Mouse (Mus musculus) MEL-GATA-1-ER (cell line): ENCODE data around the gene Cep95.

Source experiments
- DNase-seq: peaks from one replicate; pipeline ENCODE4 v3.0.0-alpha.2; 2012; ENCODE audit warnings: low read depth; ENCODE audit errors: extremely low read depth

The Cep95 gene

DNA sequence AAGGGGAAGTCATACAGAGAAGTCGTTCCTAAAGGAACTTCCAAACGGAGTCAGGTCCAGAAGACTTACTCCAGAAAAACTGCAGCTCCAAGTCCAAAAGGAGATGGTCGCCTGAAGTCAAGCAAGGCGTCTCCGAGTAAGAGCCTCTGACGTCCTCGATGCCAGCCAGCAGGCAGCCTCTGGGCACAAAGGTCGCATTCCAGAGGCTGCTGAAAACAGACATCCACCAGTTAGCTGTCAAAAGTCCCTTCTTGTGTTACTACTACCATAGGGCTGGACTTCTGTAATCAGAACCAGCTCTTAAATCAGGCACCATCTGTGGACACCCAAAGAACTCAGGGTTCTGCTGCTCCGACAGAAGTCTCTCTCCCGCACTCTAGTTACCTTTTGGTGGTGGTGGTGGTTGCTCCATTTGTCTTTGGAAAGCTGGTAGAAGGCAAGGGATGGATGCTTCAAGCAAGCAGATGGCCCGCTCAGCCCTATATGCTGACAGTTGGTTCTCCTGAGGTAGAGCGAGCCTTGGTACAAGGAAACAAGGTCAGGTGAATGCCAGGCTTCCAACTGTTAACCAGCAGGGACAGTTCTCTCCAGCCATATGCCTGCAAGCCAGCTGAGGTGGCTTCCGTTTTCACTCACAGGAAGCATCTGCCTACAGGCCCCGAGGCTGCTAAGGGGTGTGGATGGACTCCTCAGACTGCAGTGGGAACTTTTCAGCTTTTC is 25.7 kb downstream of the Cep95 start:
- DNase-seq, result no peak

DNA sequence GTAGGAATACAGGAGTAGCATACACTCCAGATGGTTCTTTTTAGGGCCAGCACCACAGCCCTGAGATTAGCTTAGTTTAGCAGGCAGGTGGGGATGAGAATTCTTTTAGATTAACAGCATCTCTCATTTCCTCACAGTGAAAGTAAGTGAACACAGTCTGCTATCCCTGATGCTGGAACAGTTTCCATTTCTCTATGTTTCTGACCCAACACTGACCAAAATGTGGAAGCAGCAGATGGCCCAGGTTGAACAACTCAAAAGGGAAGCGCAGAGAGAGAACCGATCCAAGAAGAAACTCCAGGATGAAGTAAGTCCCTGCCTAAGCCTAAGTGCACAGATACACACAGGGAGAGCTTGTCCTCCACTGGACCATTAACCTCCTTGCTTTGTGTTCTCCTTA is 26.3 kb downstream of the Cep95 start:
- DNase-seq, result no peak

DNA sequence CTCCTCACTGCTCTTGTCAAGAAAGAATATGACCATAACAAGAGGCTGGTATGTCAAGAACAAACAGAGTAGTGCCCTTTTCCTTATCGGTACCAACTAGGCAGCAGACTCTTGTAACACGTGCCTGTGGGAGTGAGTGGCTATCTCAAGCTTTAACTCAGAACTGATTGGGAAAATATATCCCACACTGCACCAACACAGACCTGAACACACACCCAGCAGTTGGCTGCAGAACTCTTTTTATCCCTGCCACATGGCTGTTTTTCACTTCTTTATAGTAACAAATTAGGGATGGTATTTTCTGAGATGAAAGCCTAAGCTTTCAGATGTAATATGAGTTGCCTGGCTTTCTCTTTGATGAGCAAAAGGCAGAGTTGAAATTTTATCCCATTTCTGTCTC is 26.7 kb downstream of the Cep95 start:
- DNase-seq, result no peak

DNA sequence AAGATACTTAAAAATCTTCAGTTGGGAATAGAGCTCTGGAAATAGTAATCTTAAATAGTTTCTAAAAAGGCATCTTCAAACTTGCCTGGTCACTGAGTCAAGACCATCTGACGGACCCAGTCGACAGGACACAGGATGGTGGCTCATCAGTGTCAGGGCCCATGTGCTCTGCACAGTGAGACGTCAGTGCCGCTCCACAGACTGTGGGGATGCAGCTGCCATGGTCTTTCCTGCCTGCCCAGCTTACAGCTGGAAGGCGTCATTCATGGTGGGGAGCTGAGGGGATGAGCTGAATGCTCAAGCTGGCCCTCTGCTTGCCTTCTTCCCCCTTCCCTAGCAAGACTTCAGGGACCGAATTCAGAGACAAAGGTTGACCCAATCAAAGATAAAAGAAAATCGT is 27.3 kb downstream of the Cep95 start:
- DNase-seq, result no peak

DNA sequence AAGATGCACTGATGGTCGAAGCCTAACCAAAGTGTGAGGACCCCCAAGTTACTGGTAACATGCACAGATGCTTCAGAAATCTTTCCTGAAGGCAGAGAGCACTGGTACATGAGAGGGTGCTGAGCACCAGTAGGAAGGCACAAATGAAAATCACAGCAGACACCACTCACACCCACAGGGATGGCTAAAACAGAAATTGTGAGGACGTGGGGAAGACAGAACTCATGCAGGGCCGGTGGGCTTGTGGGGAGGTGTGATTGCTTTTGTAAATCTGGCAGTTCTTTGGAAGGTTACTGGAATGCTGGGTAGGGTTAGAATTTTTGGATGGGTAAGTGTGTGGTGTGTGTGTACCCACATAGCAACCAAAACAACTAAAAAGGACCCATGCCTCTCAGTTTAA is 28.1 kb downstream of the Cep95 start:
- no peak for DNase-seq

DNA sequence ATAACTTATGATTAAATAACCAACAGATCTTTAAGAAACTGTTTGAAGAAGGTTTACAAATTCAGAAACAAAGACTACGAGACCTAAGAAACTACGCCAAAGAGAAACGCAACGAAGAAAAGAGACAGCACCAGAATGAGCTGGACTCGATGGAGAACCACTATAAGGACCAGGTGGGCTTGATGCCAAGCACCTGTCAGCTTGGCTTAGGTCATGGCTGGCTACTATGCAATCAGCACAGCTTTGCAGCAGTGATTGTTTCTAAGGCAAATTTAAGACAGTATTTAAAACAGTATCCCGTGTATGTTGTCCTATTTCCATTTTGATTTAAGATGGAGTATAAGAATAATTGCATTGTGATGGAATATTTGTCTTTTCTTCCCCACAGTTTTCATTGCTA is 28.8 kb downstream of the Cep95 start:
- no peak for DNase-seq

DNA sequence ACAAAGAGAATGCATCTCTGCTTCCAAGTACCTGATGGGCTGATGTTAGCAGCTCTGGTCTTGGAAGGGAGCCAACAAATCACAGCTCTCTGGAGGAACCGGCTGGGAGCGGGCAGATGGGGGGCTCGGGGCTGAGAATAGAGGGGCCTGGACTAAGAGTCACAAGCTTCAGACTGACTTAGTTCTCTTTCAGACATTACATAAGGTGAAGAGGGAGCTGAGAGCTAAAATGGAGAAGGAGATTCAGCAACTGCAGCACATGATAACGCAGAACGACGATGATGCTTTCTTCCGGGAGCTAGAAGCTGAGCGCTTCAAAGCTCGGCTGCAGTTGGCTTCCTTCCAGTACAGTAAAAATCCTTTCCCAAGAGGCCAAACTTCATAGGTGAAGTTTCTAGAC is 29.3 kb downstream of the Cep95 start:
- DNase-seq, result no peak

DNA sequence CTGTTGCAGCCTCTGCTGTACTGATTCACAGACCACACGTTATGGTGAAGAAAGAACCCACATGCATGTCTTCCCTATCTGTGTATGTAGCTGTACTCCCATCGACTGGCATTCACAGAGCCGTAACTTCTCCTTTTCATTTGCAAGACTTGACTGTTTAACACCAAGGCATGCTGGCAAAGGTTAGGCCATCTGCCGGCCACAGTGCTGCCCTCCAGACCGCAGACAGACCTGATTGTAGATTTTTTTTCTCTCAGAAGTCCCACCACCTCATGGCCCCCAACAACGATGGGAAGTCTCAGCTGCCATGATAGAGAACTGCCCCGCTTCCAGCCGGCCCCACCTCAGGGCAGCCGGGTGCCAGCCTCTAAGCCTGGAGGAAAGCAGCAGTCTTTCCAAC is 30.5 kb downstream of the Cep95 start:
- no peak for DNase-seq

DNA sequence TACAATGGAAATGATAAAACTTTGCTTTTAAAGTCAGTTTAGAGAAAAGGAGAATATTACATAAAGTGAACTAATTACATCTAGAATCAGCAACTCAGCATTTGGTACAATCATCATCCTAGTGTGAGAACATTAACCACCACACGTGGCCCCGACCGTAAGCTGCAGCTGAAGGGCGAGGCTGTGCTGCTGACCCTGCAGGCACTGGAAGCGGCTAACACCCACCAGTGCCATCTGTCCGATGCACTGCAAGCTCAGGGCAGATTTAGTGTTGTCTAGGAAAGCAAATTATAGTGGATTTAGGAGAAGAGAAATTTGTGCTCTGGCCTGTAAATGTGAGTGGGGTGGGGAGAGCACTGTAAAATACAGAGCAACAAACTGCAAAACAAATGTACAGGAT is 31.2 kb downstream of the Cep95 start:
- no peak for DNase-seq

DNA sequence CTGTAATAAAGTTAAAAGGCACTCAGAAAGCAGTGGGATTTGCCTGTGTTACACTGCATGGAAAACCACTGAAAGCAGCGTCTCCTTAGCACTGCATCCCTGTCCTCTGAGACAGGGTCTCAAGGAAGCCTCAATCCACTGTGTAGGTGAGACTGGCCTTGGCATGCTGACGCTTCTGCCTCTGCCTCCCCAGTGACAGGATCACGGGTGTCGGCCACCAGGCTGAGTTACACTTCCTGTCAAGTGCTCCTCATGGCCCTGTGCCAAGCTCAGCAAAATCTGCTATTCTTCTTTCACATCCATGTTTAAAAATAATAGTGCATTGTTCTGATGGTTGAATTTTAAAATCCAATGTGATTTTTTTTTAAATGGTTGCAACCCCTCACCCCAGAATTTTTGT is 31.9 kb downstream of the Cep95 start:
- no peak for DNase-seq

DNA sequence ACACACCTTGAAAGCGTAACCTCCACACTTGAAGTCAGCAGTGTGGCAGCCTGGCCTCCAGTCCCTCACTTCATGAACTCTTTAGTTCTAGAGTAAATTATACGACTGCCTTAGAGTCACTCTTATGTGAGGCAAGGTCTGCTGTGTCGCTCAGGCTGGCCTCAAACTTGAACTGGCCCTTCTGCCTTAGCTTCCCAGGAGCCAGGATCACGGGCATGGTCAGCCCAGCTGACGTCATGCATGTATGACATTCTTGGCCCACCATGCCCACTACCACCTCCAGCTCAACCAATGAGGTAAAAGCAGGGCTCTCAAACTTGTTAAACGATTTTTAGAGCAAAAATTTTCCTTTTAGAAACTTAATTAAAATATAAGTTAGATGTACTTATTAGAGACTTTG is 32.3 kb downstream of the Cep95 start:
- no peak for DNase-seq

DNA sequence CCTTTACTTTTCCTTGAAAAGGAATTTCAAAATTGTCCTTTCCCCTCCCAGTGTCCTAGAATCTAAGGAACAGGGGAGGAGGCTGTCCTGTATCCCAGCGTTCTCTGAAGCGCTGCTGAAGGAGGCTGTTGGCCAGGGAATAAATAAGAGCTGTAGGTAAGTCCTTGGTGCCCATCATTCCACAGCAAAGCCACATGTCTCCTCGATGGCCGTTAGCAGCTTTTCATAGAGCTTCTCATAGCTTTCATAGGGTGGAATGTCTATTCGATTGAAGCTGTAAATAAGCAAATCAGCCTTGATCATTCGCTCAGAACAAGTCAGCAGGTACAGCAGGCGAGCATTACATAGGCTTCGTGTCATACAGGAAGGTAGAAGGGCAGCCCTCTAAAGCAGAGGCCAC is 33.4 kb downstream of the Cep95 start:
- DNase-seq, result no peak

DNA sequence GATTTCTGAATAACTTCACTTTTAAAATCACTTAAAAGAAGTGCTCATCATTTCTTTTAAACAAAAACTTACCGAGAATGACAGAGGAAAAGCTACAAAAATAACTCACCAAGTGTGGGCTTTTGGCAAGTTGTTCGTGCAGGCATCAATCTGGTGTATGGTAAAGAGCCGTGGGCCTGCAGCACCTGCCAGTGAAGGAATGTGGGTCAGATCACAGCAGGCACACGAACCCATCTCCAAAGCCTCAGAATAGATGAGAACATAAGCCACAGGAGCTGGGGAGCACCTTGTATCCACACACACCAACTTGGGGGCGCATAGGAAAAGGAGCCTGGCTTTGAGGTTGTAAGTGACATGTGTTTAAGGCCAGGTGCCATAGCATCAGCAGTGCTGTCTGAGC is 33.9 kb downstream of the Cep95 start:
- no peak for DNase-seq

DNA sequence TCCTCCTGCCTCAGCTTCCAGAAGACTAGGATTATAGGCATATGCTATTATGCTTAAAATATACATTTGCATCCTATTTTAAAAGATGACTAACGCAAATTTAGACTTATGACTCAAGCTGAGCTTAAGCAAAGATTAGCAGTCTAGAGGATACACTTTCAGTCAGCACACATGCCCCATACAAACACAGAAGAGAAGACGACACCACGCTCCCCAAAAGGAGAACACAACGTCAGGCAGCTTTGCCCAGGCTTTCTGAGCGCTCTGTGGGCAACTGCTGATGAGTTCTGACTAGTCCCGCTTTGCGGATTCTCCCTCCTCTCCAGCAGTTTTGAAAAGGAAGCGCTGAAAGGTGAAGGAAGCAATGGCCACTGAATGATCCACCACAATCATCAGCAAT is 34.7 kb downstream of the Cep95 start:
- no peak for DNase-seq

DNA sequence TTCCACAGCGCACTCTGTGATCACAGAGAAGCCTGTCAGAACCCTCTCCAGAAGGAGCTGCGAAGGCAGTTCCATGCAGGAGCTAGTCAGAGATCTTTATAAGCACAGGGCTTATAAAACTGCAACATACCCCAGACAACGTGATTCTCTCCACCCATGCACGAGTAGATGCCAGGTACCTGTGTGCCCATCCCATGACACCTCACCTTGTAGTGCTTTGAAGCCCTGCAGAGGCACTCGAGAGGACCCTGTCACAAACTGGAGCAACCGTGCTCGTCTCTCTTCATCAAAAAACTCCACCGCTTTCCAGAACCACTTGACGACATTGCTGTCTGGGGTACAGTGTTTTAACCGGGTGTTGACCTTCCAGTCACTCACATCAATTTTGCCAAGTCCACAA is 35.4 kb downstream of the Cep95 start:
- DNase-seq, result no peak

DNA sequence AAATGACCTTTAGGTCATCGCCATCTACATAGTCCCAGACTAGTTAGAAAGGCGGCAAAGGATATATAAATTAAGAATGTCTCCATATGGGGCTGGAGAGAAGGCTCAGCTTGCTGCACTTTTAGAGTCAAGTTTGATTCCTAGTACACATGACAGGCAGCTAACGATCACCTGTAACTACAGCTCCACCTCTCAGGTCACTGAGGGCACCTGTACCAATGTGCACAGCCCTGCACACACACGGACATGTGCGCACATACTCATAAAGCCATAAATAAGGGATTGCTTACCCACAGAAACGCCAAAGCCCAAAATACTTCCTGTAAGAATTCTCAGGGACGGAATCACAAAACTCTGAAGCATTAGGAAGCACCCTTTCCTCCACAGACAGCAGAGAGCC is 39.0 kb downstream of the Cep95 start:
- DNase-seq, result no peak

DNA sequence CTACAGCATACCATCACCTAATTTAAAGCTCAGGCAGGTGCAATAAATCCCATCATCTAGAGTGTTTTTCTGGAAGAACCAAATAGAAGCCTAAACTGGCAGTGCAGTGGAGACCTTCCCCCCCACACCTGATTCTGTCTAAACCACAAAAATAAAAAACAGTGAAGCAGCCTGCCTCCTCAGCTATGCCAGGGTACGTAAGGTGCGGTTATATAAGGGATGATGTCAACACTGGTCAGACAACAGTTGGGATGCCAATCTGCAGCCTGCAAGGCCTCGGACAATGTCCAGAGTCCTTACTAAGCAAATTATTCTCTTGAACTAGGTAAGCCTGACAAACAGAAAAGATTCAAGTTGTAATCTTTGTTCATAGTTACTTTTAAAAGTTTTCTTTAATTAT is 53.0 kb downstream of the Cep95 start:
- DNase-seq, result no peak

DNA sequence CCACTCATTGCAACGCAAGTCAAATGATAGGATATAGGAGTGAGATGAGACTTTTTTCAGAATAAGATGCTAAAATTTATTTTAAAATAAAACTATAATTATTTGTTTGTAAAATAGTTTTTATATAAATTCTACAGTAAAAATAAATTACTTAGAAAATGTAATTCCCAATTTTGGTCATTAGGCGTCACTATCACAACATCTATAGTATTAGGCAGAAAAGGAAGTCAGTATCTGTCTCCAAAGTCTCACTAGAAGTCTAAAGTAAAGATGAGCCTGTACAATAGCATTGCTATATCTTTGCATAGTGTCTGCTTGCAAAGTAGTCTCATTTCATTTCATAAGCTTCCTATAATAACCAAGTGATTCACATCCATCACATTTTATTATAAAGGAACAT is 62.4 kb downstream of the Cep95 start:
- peak; percentile 21 for DNase-seq
